Mouse (Mus musculus) gastrocnemius, postnatal 36 days (tissue): ENCODE measurements around the gene Dync1i1. TPM values are rescaled to one million over a fixed set of nuclear protein-coding genes. Genes with fewer than 3 reads are reported as not detected.

Source experiments
- DNase-seq, 2 experiments: peaks; one replicate each; pipeline ENCODE4 v3.0.0; 2022
- intact Hi-C: fragments of 180-260 bp; cut with DNase I; formaldehyde crosslinking; loops from one replicate; pipeline ENCODE4 v1.15.1; 2025
- total RNA-seq, 2 experiments: library from RNA; stranded (reverse); gene quantifications; 2 replicates each; pipeline ENCODE4 v1.2.3; 2021

The Dync1i1 gene
- total RNA-seq, 2 experiments from 2014 or later: 0.30 to 0.41 TPM

DNA sequence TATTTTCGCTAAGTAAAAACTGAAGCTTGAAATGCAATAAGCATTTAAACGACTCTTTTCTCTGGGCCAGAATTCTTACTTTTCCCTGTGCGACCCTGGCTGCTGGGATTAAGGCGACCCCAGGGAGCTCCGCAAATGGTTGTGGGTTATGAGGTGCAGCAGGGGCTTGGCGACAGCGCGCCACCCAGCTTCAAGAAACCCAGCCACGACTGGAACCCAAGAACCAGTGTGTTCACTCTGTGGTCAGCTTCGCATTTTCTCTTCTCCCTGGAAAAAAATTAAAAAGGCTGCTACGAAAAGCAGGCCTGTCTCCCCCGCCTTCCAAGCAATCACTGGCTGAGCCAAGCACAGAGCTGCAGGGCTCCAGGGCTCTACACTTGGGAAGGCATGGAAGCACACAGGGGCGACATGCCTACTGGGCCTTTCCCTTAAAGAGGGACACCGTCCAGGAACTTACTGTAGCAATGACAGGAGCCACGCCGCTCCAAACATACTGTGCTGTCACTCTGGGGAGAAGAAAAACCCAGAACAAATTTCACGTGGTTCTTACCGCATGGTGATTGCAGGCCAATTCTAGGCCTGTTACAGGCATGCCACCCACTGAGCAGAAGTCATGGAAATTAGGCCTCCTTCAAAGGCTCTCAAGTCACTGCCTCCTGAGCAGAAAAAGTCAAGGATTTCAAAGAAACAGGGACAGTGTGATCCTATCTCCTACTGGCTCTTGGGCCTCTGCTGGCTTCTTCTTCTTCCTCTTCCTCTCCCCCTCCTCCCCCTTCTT, 313.5 kb downstream of the Dync1i1 start:
- DNase-seq: no peak
- intact Hi-C loops: no loop called here

DNA sequence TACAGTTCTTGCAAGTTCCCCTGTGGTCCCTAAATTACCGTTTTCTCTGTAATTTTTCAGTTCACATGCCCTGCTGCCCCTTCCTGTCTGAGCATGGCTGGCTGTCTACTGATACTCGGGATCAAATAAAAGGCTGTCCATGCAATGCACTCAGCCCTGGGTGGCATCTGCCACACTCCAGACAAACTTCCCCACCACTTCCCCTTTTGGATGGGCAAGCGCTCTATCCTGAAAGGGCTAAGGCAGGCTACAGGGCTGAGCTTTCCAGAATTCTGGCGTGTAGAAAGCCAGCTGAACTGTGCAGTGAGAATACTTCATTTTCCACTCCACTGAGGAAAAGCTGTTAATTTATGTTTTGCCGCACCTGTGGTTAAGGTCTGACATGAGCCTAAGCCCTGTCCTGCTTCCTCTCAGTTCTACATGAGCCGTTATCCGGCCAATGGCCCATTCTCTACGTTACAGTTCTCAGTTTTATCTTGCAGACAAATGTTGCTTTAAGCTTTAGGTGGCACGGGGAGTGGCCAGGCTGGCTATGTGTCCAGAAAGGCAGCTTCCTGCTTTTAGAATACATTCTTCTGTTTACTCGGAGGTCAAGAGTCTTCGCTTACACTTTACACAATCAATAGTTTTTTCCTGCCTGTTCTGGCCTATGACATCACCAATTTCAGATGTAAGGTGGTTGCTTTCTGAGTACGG, 321.4 kb downstream of the Dync1i1 start:
- DNase-seq: no peak
- intact Hi-C loops: no loop called here

DNA sequence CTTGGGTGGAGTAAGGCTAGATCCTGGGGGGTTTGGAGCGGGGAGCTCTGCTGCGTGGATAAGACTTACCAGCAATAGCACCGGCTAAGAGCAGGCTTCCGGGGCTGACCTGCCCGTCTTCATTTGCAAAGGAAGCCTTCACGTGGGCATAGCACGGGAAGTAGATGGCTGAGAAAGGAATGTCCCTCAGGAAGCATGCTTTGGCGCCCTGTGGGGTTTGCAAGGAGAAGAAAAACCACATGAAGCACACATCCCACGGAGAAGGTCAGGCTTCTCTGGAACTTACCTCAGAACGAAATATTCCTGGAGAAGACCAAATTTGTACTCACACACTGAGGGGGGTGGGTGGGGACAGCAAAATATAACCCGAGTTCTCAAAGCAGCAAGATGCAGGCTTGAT, 327.3 kb downstream of the Dync1i1 start:
- intact Hi-C loops: no loop called here
- DNase-seq: no peak

DNA sequence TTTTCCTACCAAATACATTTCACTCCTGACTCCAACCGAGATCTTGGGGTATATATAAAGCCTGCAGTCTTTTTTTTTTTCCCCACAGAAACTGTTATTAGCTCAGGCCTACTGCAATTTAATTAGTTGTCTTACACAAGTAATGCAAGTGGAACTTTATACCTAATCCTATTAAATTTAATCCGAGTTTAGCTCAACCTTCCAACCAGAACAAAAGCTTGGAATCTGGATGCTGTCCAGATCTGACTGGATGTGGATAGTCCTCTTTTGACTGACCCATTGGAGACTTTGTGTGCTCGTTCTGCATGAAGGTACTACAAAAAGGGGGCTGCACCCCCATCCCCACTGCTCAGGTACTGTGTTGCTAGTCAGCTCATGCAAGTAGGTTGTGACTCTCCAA, 328.5 kb downstream of the Dync1i1 start:
- no peak for DNase-seq
- intact Hi-C loops: no loop called here

- DNase-seq: no peak
- intact Hi-C loops: no loop called here
These were observed 333.1 kb downstream of the Dync1i1 start for GRCm38 (mm10) chr6:6058548-6058947.

DNA sequence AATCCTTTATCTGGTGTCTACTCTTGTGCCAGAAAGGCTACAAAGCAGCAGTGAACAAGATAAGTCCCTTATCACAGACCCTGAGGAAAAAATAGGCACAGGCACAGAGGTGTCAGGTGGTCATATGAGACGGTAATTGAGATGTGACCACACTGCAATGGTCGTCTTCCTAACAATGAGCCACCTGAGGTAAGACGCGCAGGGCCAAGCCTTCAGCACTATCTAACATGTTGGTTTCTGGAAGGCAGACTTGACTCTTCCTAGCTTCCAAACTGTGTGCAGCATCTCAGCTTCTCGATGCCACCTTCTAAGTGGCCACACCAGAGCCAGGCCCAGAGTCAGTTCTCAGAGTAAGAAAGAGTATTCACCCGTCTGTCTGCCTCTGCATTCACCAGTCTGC, 341.8 kb downstream of the Dync1i1 start:
- intact Hi-C loops: no loop called here
- no peak for DNase-seq

- intact Hi-C loops: no loop called here
- DNase-seq: no peak
These were observed 344.6 kb downstream of the Dync1i1 start for GRCm38 (mm10) chr6:6070015-6070414.

DNA sequence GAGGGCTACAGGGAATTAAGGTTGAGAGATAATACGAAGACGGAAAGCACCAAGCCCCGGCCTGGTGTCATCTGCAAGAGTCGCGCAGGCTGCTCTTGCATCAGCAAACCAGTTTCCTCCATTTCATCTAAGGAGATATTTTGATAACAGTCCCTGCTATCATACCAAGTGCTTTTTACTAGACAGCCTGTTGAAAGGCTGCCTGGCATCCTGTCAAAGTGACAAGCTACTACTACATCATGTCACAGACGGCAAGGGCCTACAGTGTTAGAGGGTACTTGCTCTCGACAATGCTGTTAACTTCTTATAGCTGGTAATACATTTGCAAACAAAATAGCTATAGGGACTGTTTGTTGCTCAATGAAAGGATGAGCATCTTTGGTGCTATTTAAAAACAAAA, 345.6 kb downstream of the Dync1i1 start:
- DNase-seq: no peak

GRCm38 (mm10) chr6:6075940-6076447, 350.6 kb downstream of the Dync1i1 start:
- no peak for DNase-seq
- intact Hi-C loops: no loop called here

More for the DNA sequence above, 345.6 kb downstream of the Dync1i1 start:
- intact Hi-C loops: no loop called here

DNA sequence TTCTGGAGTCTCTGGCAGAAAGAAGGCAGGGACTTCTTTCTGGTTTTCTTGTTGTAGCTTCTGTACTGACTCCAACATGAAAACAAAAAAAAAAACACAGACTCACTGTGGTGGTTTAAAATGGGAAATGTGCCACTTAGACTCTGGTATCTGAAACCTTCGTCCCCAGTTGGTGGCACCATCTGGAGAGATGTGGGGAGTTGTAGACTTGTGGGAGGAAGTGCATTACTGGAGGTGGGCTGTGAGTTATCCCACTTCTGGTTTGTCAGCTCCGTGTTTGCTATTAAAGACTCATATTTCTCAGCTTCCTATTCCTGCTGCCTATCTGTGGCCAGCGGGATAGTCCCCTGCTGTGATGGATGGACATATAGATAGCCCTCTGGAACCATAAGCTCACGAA, 351.8 kb downstream of the Dync1i1 start:
- DNase-seq: no peak
- intact Hi-C loops: no loop called here

Other genes with a start within 250 kb of the Dync1i1 start
- 1,000 to 10,000 TPM; 1,456 to 1,693 TPM for gene Pdk4, start 229.3 kb upstream of the Dync1i1 start, total RNA-seq